ENCODE assay signal across 9 mouse cellular contexts in the genomic region with DNA sequence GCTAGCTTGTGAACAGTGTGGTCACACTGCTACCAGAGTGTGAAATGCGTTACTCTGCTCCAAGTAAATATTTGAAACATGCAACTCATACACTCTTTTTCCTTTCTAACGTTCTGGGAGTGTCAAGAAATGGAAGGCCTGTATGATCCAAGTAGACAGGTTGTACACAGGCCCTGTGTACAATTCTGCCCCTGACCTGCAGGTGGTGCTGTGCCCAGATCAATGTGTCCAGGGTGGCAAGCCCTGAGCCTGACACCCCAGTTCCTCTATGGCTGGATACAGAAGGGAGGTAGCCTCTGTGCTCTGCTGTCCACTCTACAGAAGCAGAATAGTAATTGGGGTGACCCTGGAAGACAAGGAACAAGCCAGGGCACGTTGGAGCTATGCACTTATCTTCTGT. TPM values are rescaled to one million over a fixed set of nuclear protein-coding genes. Genes with fewer than 3 reads are reported as not detected.
DNase-seq lines count a peak whose midpoint lies in the region; ATAC-seq lines count a peak whose summit lies in the region.
"Had no signal": no experiment of that assay in that cellular context is flagged by ENCODE, and none has a peak within 500 bp of the region (broad histone marks: within the 10 kb centered on the region; RNA-seq: fewer than 3 reads in every experiment).

No protein-coding gene starts in this region.

- DNase-seq in embryo, embryonic 10 days (ENCODE audit: low spot score), result peak; percentile 57
- no peak for DNase-seq in embryo, embryonic 11 days
- peak; percentile 83 to 86 for DNase-seq in B cell, adult 2 months
- peak; percentile 79 for DNase-seq in adrenal gland, postnatal 25 days
- peak; percentile 75 for DNase-seq in heart, postnatal 4 days
- peak; percentile 76 to 84 for DNase-seq in lung, postnatal 4 days
- DNase-seq in thymus, postnatal 36 days, result peak; percentile 68 to 72

- no peak overlapping the region for H3K27ac ChIP-seq in hindbrain, embryonic 16.5 days (ENCODE audit: low read depth, low read length)
- H3K27ac ChIP-seq: neural tube, embryonic 12.5 days had no signal

- H3K4me3 ChIP-seq in hindbrain, embryonic 16.5 days (ENCODE audit: low read length), result no peak overlapping the region
- H3K4me3 ChIP-seq: neural tube, embryonic 12.5 days had no signal

- H3K36me3 ChIP-seq in hindbrain, embryonic 16.5 days (ENCODE audit: control insufficient read depth, insufficient read depth, low read length), result no peaks in the 10 kb centered on the region
- H3K36me3 ChIP-seq: neural tube, embryonic 12.5 days had no signal

- no peaks in the 10 kb centered on the region for H3K9me3 ChIP-seq in hindbrain, embryonic 16.5 days (ENCODE audit: control insufficient read depth, low read length)

- ATAC-seq in hindbrain, embryonic 16.5 days, result no peak

- WGBS in hindbrain, embryonic 16.5 days, result 69% methylated on average over 3 of the region's 3 CpGs

- H3K4me1 ChIP-seq in hindbrain, embryonic 16.5 days (ENCODE audit: control insufficient read depth, insufficient read depth, low read depth, low read length), result peaks cover 4% of the 10 kb centered on the region
- H3K4me1 ChIP-seq: neural tube, embryonic 12.5 days had no signal

- H3K27me3 ChIP-seq in hindbrain, embryonic 16.5 days (replicated peaks; ENCODE audit: control insufficient read depth, insufficient read depth, low read length), result no peaks in the 10 kb centered on the region
- H3K27me3 ChIP-seq: neural tube, embryonic 12.5 days had no signal

- no peak overlapping the region for H3K9ac ChIP-seq in hindbrain, embryonic 16.5 days (ENCODE audit: low read depth, low read length)
- H3K9ac ChIP-seq: neural tube, embryonic 12.5 days had no signal

- H3K4me2 ChIP-seq in hindbrain, embryonic 16.5 days (ENCODE audit: low read length), result no peak overlapping the region
- H3K4me2 ChIP-seq: neural tube, embryonic 12.5 days had no signal

RNA-seq across cellular contexts. Expression of gene Rph3al, which starts 24.3 kb away (rescaled TPM):
- 17.2 and 19.4 TPM in 2 replicates for total RNA-seq in adrenal gland, postnatal 25 days (2021)
- 10 to 100 TPM; 26.2 to 26.7 TPM for total RNA-seq in heart, postnatal 4 days (2021)
- polyA plus RNA-seq in hindbrain, embryonic 16.5 days (2015; fragmentation: Nextera tagmentation; extraction: Ambion mirVana), result 3.1 and 3.4 TPM in 2 replicates
